Mouse (Mus musculus) heart, embryonic 11.5 days (tissue): ENCODE measurements around the gene Foxn2. TPM values are rescaled to one million over a fixed set of nuclear protein-coding genes. Genes with fewer than 3 reads are reported as not detected.

Source experiments
- ATAC-seq: fragments of 200-750 bp; cut with Nextera tagmentation; replicated peaks from 2 replicates; pipeline ENCODE4 v1.8.0; 2017; ENCODE audit warnings: moderate library complexity; ENCODE audit not compliant: insufficient number of reproducible peaks, low FRiP score, low TSS enrichment
- H3K27ac ChIP-seq: fragments of 300-500 bp; sonication (generic); 2 replicates; pipeline ENCODE4 v1.5.1; 2014; ENCODE audit warnings: mild to moderate bottlenecking, low read depth, low read length
- H3K27me3 ChIP-seq: fragments of 300-500 bp; sonication (generic); 2 replicates; pipeline ENCODE4 v1.6.1; 2014; ENCODE audit warnings: mild to moderate bottlenecking, low read length, mixed read lengths; ENCODE audit not compliant: control insufficient read depth, insufficient read depth
- H3K36me3 ChIP-seq: fragments of 300-500 bp; sonication (generic); 2 replicates; pipeline ENCODE4 v1.6.1; 2014; ENCODE audit warnings: mild to moderate bottlenecking, low read length, moderate library complexity, mixed read lengths; ENCODE audit not compliant: control insufficient read depth, insufficient read depth
- H3K4me1 ChIP-seq: fragments of 300-500 bp; sonication (generic); 2 replicates; pipeline ENCODE4 v1.6.1; 2014; ENCODE audit warnings: low read length; ENCODE audit not compliant: control insufficient read depth, insufficient read depth
- H3K4me2 ChIP-seq: fragments of 300-500 bp; sonication (generic); 2 replicates; pipeline ENCODE4 v1.6.1; 2014; ENCODE audit warnings: mild to moderate bottlenecking, moderate library complexity
- H3K4me3 ChIP-seq: fragments of 300-500 bp; sonication (generic); 2 replicates; pipeline ENCODE4 v1.5.1; 2014; ENCODE audit warnings: low read depth, low read length
- H3K9ac ChIP-seq: fragments of 300-500 bp; sonication (generic); 2 replicates; pipeline ENCODE4 v1.6.1; 2014; ENCODE audit warnings: mild to moderate bottlenecking, low read depth, low read length, moderate library complexity
- H3K9me3 ChIP-seq: fragments of 300-500 bp; sonication (generic); replicated peaks from 2 replicates; pipeline ENCODE4 v1.6.1; 2016; ENCODE audit warnings: low read length; ENCODE audit not compliant: control insufficient read depth
- WGBS: fragments of 180-500 bp; shearing (Covaris S2); extraction: QIAGEN DNeasy Blood & Tissue Kit; methylation state at CpG from one replicate; pipeline ENCODE4 v1.1.7; 2014; ENCODE audit not compliant: insufficient replicate concordance; 5-methylcytosine and 5-hydroxymethylcytosine counted together
- polyA plus RNA-seq: library from polyadenylated mRNA; unstranded; fragments of >200 nt; fragmentation: Nextera tagmentation; extraction: Ambion mirVana; gene quantifications from 2 replicates; pipeline ENCODE4 v1.2.1, GENCODE M21; 2014

The Foxn2 gene
- polyA plus RNA-seq, 1 experiment from 2014 or later = 8.0 TPM

DNA sequence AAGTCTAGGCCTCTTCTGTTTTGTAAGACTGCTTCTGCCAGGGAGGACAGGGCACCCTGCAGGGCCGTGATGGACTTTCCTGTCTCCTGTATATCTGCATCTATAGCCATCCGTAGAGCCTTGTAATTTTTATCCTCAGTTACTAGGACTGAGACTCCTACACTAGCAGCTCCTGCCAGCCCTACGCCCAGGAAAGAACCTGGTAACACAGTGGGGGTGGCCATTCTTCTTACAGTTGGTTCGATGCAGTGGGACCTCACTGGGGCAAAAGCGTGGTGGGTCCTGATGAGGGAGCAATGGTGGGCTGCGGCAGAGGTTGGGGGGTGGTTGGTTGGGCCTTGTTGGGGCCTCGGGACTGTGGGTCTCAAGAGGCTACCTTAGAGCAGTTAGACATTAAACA lies 36.7 kb downstream of the Foxn2 start:
- H3K4me3 ChIP-seq = no peak overlapping the region
- no peaks in the 10 kb centered on the region for H3K27me3 ChIP-seq
- H3K4me2 ChIP-seq = no peak overlapping the region
- no peaks in the 10 kb centered on the region for H3K9me3 ChIP-seq
- WGBS = 92% methylated on average over 7 of the region's 7 CpGs
- no peak overlapping the region for H3K9ac ChIP-seq
- no peaks in the 10 kb centered on the region for H3K36me3 ChIP-seq
- ATAC-seq = no peak
- H3K27ac ChIP-seq = no peak overlapping the region
- H3K4me1 ChIP-seq = no peaks in the 10 kb centered on the region

DNA sequence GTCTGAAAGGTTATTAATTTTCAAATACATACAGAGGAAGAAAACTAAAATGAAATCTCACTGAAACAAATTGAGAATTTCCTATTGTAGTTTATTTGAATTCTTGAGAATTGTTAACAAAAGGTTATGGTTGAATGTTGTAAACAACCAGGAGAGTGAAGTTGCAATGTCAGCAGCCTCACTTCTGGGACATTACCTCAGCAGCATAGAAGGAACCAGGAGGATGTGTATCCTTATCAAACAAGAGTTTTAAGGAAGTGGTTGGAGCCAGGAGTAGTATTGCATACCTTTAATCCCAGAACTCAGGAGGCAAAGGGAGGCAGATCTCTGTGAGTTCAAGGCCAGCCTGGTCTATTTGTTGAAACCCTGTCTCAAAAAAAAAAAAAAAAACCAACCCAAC lies 37.2 kb downstream of the Foxn2 start:
- Histone ChIP-seq H3K36me3 (no peaks in the 10 kb centered on the region), H3K9me3 (no peaks in the 10 kb centered on the region)

DNA sequence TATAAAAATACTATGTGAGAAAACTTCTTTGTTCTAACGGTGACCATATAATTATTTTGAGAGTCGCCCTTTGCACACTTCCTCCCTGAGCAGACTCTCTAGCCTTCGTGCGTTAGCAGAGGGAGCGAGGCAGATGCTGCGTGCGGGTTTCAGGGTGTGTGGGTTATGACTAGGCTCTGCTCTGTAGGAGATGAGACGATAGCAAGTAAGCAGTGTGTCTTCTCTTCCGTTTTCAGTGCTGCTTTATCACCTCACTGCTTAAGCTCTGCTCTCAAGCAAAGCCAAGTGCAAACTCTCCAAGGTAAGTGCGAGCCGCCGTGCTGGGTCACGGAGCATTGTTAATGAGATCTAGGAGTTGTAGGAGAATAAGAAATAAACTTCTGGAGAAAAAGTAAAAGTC lies 38.5 kb downstream of the Foxn2 start:
- H3K4me3 ChIP-seq = no peak overlapping the region
- no peak for ATAC-seq
- WGBS = 76% methylated on average over 13 of the region's 13 CpGs
- H3K27ac ChIP-seq = no peak overlapping the region
- no peak overlapping the region for H3K9ac ChIP-seq
- H3K27me3 ChIP-seq = no peaks in the 10 kb centered on the region
- H3K4me2 ChIP-seq = no peak overlapping the region
- no peaks in the 10 kb centered on the region for H3K9me3 ChIP-seq
- no peaks in the 10 kb centered on the region for H3K4me1 ChIP-seq
- H3K36me3 ChIP-seq = no peaks in the 10 kb centered on the region

More for the DNA sequence above, 37.2 kb downstream of the Foxn2 start:
- Histone ChIP-seq H3K4me2 (no peak overlapping the region), H3K27me3 (no peaks in the 10 kb centered on the region), H3K27ac (no peak overlapping the region), H3K9ac (no peak overlapping the region), H3K4me3 (no peak overlapping the region), H3K4me1 (no peaks in the 10 kb centered on the region)
- ATAC-seq = no peak

DNA sequence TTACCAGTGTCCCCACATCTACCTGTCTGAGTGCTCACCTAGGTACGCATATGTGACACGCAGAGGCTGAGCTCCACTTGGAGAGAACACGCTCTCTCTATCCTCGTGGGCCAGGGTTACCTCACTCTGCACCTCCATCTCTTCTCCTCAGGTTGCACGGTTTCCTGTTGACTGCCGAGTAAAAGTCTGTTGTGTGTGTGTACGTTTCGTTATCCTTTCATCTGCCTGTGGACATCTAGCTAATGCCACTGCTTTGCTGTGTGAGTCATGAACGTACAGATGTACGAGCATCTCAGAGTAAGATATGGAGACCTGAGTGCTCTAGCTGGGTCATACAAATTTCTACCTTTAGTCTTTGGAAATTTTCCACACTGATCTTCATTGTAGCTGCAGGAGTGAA lies 39.9 kb downstream of the Foxn2 start:
- H3K4me2 ChIP-seq = no peak overlapping the region
- ATAC-seq = no peak
- WGBS = 87% methylated on average over 10 of the region's 10 CpGs

DNA sequence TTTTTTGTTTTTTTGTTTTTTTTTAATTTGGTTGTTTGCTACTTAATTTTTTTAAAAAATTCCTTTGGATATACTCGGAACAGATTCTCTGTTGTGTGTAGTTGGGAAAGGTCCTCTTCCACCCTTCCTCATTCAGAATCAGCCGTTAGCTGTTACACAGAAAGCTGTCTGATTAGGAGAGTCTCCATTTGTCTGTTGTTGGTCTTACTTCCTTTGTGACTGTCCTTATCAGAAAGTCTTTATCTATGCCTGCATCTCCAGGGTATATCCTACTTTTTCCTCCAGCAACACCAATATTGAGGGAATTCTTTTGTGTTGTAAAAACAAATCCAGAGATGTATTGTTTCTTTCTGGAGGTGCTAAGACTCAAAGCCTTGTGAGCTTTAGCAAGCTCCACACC lies 40.6 kb downstream of the Foxn2 start:
- no peak overlapping the region for H3K4me3 ChIP-seq
- H3K4me1 ChIP-seq = no peaks in the 10 kb centered on the region
- no peaks in the 10 kb centered on the region for H3K36me3 ChIP-seq
- H3K27ac ChIP-seq = no peak overlapping the region
- no peak overlapping the region for H3K4me2 ChIP-seq
- H3K9me3 ChIP-seq = no peaks in the 10 kb centered on the region
- ATAC-seq = no peak
- no peak overlapping the region for H3K9ac ChIP-seq
- WGBS = 75% methylated on average over 2 of the region's 2 CpGs
- H3K27me3 ChIP-seq = no peaks in the 10 kb centered on the region

More for the DNA sequence above, 39.9 kb downstream of the Foxn2 start:
- H3K4me1 ChIP-seq = no peaks in the 10 kb centered on the region
- no peaks in the 10 kb centered on the region for H3K9me3 ChIP-seq
- no peak overlapping the region for H3K27ac ChIP-seq
- H3K9ac ChIP-seq = no peak overlapping the region
- no peak overlapping the region for H3K4me3 ChIP-seq
- no peaks in the 10 kb centered on the region for H3K36me3 ChIP-seq
- H3K27me3 ChIP-seq = no peaks in the 10 kb centered on the region

DNA sequence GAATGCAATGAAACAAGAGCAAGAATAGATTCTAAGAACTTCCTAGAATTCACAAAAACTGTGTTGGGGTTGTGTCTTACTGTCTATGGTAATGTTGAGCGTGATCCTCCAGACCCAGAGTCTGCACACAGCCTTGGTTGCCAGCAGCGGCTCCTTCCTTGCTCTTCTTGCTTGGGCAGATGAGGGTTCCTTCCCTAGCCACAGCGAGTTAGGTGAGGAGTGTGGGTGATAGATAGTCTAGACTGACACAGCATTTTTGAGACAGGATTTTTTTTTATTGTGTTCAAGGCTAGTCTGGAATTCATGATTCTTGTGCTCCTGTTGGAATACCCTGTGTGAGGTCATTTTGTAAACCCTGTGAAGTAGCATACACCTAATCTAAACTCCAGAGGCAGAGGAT lies 41.1 kb downstream of the Foxn2 start:
- Histone ChIP-seq H3K4me1 (no peaks in the 10 kb centered on the region), H3K27ac (no peak overlapping the region), H3K9me3 (no peaks in the 10 kb centered on the region), H3K4me3 (no peak overlapping the region), H3K27me3 (no peaks in the 10 kb centered on the region), H3K4me2 (no peak overlapping the region), H3K9ac (no peak overlapping the region), H3K36me3 (no peaks in the 10 kb centered on the region)
- ATAC-seq = no peak
- 83% methylated on average over 3 of the region's 3 CpGs for WGBS

DNA sequence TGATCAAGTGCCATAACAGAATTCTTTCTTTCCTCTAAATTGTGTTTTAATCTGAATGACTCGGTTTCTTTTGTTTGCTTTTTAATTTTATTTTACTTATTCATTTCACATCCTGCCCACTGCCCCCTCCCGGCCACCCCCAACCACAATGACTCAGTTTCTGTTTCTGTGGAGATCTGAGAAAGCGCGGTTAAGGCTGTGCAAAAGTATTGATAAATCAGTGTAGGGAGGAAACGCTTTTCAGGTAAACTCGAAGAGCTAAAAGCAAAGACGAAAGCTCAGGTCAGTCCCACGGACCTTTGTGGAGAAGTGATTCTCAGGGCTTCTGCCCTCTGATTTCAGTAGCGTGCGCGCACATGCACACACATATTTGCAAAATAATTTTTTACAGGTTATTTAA lies 44.0 kb downstream of the Foxn2 start:
- Histone ChIP-seq H3K4me2 (no peak overlapping the region), H3K4me1 (no peaks in the 10 kb centered on the region), H3K36me3 (no peaks in the 10 kb centered on the region), H3K4me3 (no peak overlapping the region), H3K27ac (no peak overlapping the region), H3K9me3 (no peaks in the 10 kb centered on the region), H3K9ac (no peak overlapping the region), H3K27me3 (no peaks in the 10 kb centered on the region)
- ATAC-seq = no peak
- WGBS = 93% methylated on average over 11 of the region's 11 CpGs

DNA sequence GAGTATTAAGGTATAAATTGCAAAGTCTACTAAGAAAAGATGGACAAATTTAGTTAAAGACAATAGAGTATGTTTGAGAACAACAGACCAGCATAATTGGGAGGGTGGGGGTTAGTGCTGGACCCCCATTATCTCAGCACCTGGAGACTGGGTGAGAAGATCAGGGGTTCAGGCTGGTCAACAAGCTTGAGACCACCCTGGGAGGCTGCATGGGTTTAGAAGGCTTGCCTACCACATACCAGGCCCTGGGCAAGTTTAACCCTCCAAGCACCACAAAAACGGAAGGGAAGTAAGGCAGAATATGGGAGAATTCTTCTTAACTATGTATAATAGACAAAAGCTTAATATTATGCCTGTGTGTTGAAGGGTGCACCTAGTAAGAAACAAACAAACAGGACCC lies 44.4 kb downstream of the Foxn2 start:
- Histone ChIP-seq H3K9ac (no peak overlapping the region), H3K9me3 (no peaks in the 10 kb centered on the region), H3K4me2 (no peak overlapping the region), H3K27me3 (no peaks in the 10 kb centered on the region), H3K4me3 (no peak overlapping the region), H3K36me3 (no peaks in the 10 kb centered on the region), H3K4me1 (no peaks in the 10 kb centered on the region), H3K27ac (no peak overlapping the region)
- WGBS = 90% methylated on average over 1 of the region's 1 CpGs
- ATAC-seq = no peak

DNA sequence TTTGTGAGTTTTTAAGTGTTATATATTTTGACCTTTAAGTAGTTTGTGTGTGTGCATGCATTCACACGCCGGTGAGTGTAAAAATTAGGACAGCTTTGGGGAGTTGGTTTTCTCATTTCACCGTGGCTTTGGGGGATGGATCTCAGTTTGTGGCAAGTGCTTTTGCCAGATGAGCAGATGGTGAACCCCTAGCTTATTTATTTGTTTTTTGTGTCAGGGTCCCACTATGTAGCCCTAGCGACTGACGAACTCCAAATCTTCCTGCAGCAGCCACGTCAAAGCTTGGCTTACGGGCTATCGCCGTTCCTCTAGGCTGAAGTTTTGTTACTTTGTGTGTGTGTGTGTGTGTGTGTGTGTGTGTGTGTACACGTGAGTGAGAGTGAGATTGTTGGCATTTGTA lies 50.0 kb downstream of the Foxn2 start:
- H3K4me1 ChIP-seq = no peaks in the 10 kb centered on the region
- ATAC-seq = no peak
- H3K4me3 ChIP-seq = no peak overlapping the region
- H3K9ac ChIP-seq = no peak overlapping the region
- H3K36me3 ChIP-seq = 0 out of 2 replicates have a peak, but pooled peaks cover 2% of the 10 kb centered on the region
- H3K9me3 ChIP-seq = no peaks in the 10 kb centered on the region
- 88% methylated on average over 10 of the region's 10 CpGs for WGBS
- no peaks in the 10 kb centered on the region for H3K27me3 ChIP-seq
- no peak overlapping the region for H3K27ac ChIP-seq
- no peak overlapping the region for H3K4me2 ChIP-seq
